Mouse (Mus musculus): Measurements from ENCODE around the gene Narfl.

Narfl gene

DNA sequence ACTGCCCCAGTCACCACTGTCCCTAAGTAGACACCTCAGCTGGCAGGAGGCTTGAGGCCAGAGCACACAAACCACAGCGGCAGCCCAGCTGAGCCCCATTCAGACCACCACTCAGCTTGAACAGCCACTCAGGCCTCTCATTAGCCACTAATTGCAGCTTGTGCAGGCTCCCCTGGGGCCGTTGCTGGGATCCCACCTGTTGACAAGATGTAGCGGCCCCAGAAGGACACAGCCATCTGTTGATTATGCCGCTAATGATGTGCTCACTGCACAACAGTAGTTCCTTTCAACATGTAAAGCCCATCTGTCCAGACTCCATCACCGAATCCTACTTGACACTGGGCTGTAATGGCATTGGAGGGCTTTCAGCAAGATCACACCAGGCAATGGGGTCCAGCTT is 7.7 kb upstream of the Narfl start:
- DNase-seq, result no peak

DNA sequence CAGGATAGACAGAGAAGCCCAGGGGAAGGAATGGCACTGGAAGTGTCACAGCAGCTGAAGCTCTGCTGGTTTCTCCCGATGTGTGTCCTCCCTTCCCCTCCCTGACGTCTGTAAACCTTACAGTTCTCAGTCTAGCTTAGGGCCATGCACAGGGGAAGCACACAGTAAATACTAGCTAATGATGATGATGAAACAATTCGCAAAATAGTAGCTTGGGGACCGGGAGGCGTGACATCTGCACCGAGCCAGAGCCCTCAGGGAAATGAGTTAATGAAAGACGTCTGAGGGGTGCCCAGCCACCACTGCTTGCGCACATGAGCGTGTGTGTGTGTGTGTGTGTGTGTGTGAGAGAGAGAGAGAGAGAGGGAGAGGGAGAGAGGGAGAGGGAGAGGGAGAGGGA is 4.2 kb upstream of the Narfl start:
- no peak for DNase-seq

DNA sequence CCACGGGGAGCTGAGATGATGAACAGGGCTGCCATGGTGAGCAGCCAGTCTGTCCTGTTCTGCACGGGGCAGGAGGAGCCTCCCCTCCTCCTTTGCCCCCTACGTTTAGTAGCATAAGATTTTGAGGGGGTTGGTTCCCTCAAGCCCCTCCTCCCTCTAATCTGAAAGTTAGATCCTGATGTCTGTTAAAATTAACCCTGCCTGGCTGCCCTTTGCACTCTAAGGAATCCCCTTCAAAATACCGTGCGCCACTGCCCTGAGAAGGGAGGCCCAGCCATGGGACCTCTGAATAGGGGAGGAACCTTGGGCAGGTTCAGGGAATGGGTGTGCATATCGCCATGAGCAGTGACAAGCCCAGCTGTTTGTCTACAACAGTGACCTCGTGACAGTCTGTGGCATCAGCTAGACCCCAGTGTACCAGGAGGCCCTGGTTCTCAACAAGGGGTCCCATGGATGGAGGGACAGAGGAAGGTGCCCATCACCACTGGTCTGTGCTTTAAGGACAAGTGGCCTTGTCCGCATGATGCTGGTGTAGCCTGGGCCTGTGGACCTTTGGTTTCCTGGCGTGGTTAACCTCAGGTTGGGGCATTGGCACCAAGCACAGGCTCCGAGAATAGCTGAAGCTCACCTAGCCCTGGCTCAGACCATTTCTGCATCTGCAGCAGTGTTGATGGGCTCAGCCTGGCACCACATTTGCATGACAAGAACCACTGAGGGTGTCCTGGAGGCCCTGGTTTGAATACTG is 1.9 kb downstream of the Narfl start:
- DNase-seq, result no peak

DNA sequence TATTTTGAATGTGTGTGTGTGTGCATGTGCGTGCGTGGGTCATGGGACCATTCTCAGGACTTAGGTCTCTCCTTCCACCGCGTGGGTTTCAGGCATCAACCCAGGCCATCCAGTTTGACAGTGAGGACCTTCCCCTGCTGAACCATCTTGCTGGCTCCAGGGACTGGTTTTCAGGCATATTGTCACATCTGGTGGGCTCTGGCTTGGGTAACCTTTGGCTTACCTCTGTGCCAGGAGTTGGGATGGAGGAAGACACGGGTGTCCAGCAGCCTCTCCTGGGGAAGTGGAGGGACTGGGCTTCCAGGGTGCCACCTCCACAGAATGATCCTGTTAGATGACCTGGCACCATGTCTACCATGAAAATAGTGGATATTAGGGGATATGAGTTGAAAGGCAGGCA is 4.4 kb downstream of the Narfl start:
- no peak for DNase-seq

GRCm38 (mm10) chr17:25781339-25781738 is 7.8 kb downstream of the Narfl start:
- no peak for DNase-seq

DNA sequence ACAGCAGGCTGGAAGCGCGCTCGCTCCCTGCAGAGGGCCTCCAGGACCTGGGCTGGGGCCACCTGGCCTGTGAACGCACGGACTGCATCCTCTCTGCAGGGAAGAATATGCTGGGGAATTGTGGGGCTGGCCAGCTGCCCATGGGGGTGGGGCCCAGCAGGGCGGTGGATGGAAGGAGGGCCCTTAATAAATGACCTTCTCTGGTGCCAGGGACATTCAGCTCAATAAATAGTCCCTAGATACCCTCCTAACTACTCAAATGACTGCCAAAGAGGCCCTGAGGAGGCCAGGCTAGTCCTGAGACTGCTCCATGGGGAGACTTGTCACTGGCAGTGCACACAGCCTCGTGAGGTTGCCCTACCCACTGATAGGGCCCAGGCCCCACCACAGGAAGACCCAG is 9.5 kb downstream of the Narfl start:
- peak; percentile 10 for DNase-seq

- no peak for DNase-seq
These were observed 10.4 kb downstream of the Narfl start for GRCm38 (mm10) chr17:25783861-25784574.

DNA sequence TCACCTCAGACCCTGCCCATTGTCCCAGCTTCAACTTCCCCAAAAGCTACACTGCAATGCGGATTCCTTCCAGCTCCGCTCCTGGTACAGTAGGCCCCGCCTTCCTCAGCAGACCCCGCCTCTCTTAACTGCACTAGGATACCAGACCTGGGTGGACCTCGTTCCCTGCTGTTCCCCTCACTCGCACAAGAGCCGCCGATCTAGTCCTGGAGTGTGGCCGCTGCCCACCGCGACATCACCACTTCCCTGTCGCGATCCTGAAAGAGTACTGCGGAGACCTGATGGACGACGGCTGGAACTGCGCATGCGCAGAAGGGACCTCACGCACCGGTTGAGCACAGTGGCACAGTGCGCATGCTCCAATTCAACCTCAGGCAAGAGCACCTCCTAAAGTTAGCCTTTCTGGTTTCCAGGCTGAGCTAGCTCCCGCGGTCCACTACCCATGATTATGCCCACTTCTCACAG is 11.7 kb downstream of the Narfl start, which contains the start of gene Haghl:
Gene Haghl (minus strand): TSS at position 393 of the 465 bp plus-strand sequence.
- peak; percentile 94 for DNase-seq

DNA sequence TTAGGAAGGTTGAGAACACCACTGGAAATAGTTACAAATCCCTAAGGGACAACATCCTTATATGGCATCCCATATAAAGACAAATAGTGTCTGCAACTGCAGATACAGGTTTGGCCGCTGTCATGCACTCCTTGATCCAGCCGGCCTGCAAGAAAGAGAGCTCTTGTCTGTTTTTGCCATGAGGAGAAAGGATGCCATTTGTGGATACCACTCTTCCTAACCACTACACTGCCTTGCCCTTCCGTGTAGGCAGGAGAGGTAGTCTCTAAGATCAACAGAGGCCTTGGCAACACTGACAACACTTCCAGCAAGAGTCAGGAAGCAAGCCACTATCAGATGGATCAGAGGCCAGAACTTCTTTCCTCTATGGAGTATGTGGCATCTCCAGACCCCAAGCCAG is 12.7 kb downstream of the Narfl start, which contains the start of gene Ccdc78:
Gene Ccdc78 (plus strand): TSS at position 301 of the 400 bp plus-strand sequence.
- no peak for DNase-seq

DNA sequence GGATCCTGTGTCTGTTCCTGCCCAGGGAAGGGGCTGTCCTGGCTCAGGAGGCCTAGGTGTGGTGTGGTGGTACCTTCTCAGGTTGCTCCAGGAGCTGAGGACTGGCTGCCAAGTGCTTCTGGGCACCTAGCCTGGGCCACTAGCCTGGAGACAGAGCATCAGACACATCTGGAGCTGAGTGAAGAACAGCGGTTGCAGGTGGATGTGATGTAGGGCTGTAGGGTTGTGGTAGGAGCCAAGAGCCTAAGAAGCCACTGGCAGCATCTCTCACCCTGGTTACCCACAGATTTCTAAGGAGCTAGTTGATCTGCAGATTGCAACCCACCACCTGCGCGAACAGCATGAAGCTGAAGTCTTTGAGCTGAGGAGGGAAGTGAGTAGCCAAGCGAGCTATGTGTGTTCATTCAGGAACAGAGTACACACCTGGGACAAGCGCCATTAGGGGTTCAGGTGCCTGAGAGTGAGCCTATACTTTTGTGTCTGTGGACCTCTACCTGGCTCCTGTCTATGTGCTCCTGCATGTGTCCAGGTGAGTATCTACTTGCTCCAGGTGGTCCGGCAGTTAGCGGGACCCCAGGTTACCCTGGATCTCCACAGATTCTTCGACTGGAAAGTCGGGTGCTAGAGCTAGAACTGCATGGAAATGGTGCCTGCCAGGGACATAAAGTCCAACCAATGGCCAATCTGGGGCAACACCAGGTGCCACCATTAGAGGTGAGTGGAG is 13.4 kb downstream of the Narfl start:
- DNase-seq, result no peak

DNA sequence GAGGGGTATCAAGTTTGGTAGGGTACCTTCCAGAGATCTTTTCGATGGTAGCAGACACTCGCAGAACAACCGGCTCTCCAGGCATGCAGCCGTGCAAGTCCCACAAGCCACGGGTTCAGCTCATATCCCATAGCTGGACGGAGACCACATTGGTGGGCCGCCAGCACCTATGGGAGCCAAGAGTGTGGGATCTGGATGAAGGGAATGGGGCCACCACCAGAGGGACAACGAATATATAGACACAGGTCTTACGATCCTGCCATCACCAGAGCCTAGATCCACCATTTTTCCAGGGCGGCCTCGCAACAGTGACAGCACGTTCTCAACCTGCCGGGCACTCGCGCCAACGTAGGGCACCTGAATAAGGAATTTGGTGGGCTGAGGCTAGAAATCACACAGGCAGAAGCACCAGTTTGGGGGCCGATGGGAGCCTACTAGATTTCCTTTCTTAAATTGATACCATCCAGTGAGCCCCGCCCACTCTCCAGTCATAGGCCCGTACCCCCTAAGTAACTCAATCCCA is 17.8 kb downstream of the Narfl start:
- DNase-seq, result no peak

- peak; percentile 82 for DNase-seq
These were observed 18.4 kb downstream of the Narfl start for GRCm38 (mm10) chr17:25791843-25792527.

DNA sequence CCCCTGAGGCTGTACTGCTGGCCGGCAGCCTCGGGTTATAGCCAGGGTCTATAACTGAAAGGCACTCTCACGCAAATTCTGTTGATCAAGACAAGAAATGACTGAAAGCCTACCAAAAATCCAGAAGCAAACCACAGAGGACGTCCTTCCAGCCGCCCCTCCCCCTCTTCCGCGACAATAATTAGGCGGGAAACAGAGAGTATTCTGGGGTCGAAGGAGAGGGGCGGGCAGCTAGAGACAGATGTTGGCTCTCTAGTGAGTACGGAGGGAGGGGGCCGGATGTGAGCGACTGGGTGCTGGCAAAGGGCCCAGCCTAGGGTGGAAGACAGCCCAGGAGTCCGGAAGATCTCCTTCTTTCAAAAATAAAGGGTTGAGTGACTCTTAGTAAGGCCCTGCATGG is 19.0 kb downstream of the Narfl start, which contains the start of gene Fam173a:
Gene Fam173a (minus strand): TSS at position 287 of the 400 bp plus-strand sequence.
- DNase-seq, result peak; percentile 63

GRCm38 (mm10) chr17:25794197-25794596 is 20.6 kb downstream of the Narfl start:
- DNase-seq, result no peak

DNA sequence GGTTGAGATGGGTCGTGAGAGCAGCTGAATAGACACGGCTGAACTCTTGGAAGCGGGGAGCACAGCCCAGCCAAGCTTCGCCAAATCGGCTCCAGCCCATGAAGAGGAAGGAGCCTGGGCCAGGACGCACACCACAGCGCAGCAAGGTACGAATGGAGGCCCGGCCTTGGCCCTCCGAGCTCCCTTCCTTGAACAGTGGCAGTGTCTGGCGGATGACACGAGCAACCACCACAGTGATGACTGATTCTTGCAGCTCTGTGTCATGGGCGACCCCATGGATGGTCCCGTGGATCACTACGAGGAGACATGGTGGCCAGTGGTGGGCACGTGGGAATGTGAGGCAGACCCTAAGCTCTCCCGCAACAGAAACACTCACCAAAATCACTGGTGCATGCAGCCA is 21.4 kb downstream of the Narfl start:
- no peak for DNase-seq

- DNase-seq, result peak; percentile 62
These were observed 22.1 kb downstream of the Narfl start, which contains the start of gene AC134908.4 for GRCm38 (mm10) chr17:25795609-25796092. Gene AC134908.4 (minus strand): TSS chr17:25795659.

- no peak for DNase-seq
These were observed 22.7 kb downstream of the Narfl start for GRCm38 (mm10) chr17:25796211-25796771.

- peak; percentile 77 for DNase-seq
These were observed 23.4 kb downstream of the Narfl start, which contains the start of gene Metrn for GRCm38 (mm10) chr17:25796951-25797369. Gene Metrn (minus strand): TSS chr17:25797136.

GRCm38 (mm10) chr17:25801029-25801428 is 27.5 kb downstream of the Narfl start:
- no peak for DNase-seq

DNA sequence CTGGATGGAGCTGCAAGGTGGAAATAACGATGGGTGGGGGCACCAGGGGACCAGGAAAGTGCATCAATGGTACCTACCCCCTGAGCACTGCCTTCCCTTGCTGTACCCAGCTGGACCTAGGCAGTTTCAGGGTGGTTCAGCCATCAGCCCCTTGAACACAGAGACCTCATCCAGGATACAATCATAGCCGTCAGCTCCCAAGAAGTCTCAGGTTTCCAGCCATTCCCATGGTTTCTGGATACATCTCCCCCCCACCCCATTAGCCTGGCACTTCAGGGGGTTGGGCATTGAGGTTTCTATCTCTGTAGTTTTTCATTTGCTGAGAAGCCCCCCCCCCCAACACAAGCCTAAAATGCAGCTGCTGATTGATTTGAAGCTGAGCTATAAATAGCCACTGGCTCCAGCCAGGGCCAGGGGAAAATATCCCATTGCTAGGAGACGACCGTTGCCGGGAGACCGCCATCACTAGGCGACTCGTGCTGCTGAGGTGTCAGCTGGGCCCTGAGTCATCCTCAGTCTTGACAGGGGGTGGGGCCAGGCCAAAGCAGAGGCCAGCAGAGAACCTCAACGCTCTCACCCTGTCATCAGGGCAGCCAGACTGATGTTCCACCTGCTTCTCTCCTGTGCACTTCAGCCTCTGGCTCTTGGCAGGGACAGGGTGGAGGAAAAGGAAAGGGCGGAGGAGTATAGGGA is 29.4 kb downstream of the Narfl start:
- DNase-seq, result peak; percentile 85

DNA sequence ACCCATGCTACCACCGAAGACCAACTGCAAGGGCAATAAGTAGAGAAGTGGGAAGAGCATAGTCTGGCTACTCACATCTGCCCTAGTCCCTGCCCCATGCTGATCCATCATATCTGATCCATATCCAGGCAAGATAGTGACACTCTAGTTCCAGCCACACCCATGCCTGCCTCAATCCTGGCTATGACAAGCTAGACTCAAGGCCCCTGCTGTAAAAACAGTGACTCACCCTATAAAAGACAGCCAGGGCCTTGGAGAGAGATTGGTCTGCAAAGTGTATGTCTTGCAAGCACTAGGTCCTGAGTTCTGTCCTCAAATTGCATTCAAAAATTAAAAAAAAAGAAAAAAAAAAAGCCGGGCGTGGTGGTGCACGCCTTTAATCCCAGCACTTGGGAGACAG is 32.9 kb downstream of the Narfl start:
- DNase-seq, result no peak
